Mouse (Mus musculus) lung, adult 2 months (tissue): ENCODE data around the gene Camkmt.

Source experiments
- CTCF ChIP-seq: fragments of 200-500 bp; IDR thresholded peaks from 2 replicates; pipeline ENCODE4 v1.5.1; 2011; ENCODE audit warnings: mild to moderate bottlenecking, low read length, control low read depth; ENCODE audit not compliant: insufficient read depth
- POLR2A ChIP-seq: fragments of 200-500 bp; IDR thresholded peaks from 2 replicates; pipeline ENCODE4 v1.6.1; 2011; ENCODE audit warnings: low read depth, mild to moderate bottlenecking, control low read depth, low read length, borderline replicate concordance; ENCODE audit errors: extremely low read depth

DNA sequence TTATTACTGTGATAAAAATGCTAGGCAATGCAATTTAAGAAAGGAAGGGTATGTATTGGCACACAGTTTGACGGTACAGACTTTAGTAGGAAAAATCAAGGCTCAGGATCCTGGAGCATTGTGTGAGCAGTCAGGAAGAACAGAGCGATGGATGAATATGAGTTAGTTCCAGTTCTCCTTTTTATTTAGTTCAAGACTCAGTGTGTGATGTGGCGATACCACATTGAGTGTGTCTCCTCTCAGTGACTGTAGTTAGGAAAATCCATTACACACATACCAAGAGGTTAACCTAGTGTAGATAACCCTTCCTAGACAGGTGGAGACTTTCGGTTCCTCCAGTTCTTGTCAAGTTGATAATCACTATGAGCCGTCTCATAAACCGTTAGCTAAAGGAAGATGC lies 1.4 kb downstream of the Camkmt start:
- TF ChIP-seq CTCF, result no peak
- no peak for TF ChIP-seq POLR2A
